Mouse (Mus musculus): Measurements from ENCODE around the gene 1700109H08Rik. TPM values are rescaled to one million over a fixed set of nuclear protein-coding genes. Genes with fewer than 3 reads are reported as not detected.
"Not testable (repeated sequence)": the region's sequence is repeated elsewhere in the genome, so short reads cannot be mapped to it uniquely, and the experiment has no call there.

The 1700109H08Rik gene
- polyA plus RNA-seq (2014; fragmentation: Nextera tagmentation; extraction: Ambion mirVana), result 3.0 and 4.3 TPM in 2 replicates

GRCm38 (mm10) chr5:3571266-3571665, at the start of gene 1700109H08Rik:
TSS of gene 1700109H08Rik (plus strand) at chr5:3571566.
- peaks cover 3% of the 10 kb centered on the region; the same call in 1 of the 2 replicates for H3K9me3 ChIP-seq (ENCODE audit: low read depth, low read length)
- no peak within 1 kb of the TSS for H3K9ac ChIP-seq
- no peaks in the 10 kb centered on the region for H3K4me1 ChIP-seq (ENCODE audit: insufficient read depth)
- DNase-seq, result no peak
- H3K27ac ChIP-seq (ENCODE audit: low read depth), result no peak within 1 kb of the TSS
- TF ChIP-seq CTCF (IDR thresholded peaks at IDR 0.05; ENCODE audit: low read depth), result no peak
- peaks cover 95% of the 10 kb centered on the region for H3K36me3 ChIP-seq (ENCODE audit: insufficient read depth)
- no peak for ATAC-seq (ENCODE audit: insufficient read depth)
- H3K27me3 ChIP-seq (ENCODE audit: insufficient read depth, low read length), result no peaks in the 10 kb centered on the region
- H3K4me3 ChIP-seq (ENCODE audit: low read depth, low read length), result no peak within 1 kb of the TSS
- WGBS, result 89% methylated on average over 4 of the region's 4 CpGs
- H3K4me2 ChIP-seq, result no peak within 1 kb of the TSS

DNA sequence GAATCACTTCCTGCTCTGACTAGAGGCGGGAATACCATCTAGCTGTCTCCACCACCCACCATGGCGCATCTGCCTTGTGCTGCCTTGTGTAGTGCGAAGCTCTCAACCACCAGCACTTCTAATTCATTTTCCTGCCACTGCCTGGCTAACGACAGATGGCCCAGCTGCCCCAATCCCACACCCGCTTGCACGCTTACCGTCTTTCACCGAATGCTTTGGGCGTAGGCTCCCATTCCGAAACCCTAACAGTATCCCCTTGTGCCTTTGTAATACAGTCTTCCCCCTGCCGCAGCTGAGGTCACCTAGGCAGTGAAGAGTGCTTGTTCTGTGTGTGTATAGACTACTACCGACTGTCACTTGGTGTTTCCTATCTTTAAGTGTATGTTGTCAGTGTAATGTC, 49.6 kb upstream of the 1700109H08Rik start:
- Histone ChIP-seq H3K4me1 (ENCODE audit: insufficient read depth) (no peaks in the 10 kb centered on the region), H3K27me3 (ENCODE audit: insufficient read depth, low read length) (no peaks in the 10 kb centered on the region)

GRCm38 (mm10) chr5:3522826-3523225, 48.5 kb upstream of the 1700109H08Rik start:
- Histone ChIP-seq H3K4me2 (no peak overlapping the region), H3K27me3 (ENCODE audit: insufficient read depth, low read length) (no peaks in the 10 kb centered on the region), H3K4me1 (ENCODE audit: insufficient read depth) (no peaks in the 10 kb centered on the region), H3K9ac (no peak overlapping the region), H3K36me3 (ENCODE audit: insufficient read depth) (peaks cover 24% of the 10 kb centered on the region; the same call in 1 of the 2 replicates), H3K27ac (ENCODE audit: low read depth) (no peak overlapping the region), H3K4me3 (ENCODE audit: low read depth, low read length) (no peak overlapping the region), H3K9me3 (ENCODE audit: low read depth, low read length) (no peaks in the 10 kb centered on the region)
- ATAC-seq (ENCODE audit: insufficient read depth) (no peak), DNase-seq (no peak)
- TF ChIP-seq CTCF (IDR thresholded peaks at IDR 0.05; ENCODE audit: low read depth), result no peak
- 87% methylated on average over 10 of the region's 10 CpGs for WGBS

More for the DNA sequence above, 49.6 kb upstream of the 1700109H08Rik start:
- H3K27ac ChIP-seq (ENCODE audit: low read depth), result no peak overlapping the region
- WGBS, result 89% methylated on average over 12 of the region's 12 CpGs
- DNase-seq (no peak), ATAC-seq (ENCODE audit: insufficient read depth) (no peak)
- H3K4me2 ChIP-seq, result no peak overlapping the region
- TF ChIP-seq CTCF (IDR thresholded peaks at IDR 0.05; ENCODE audit: low read depth), result no peak
- no peak overlapping the region for H3K9ac ChIP-seq
- H3K4me3 ChIP-seq (ENCODE audit: low read depth, low read length), result no peak overlapping the region
- no peaks in the 10 kb centered on the region for H3K9me3 ChIP-seq (ENCODE audit: low read depth, low read length)
- peaks cover 24% of the 10 kb centered on the region; the same call in 1 of the 2 replicates for H3K36me3 ChIP-seq (ENCODE audit: insufficient read depth)

- no peak overlapping the region for H3K4me3 ChIP-seq (ENCODE audit: low read depth, low read length)
- 44% methylated on average over 5 of the region's 5 CpGs for WGBS
These were observed 44.2 kb upstream of the 1700109H08Rik start for GRCm38 (mm10) chr5:3527041-3527691.

GRCm38 (mm10) chr5:3529585-3530189, 41.7 kb upstream of the 1700109H08Rik start:
- no peaks in the 10 kb centered on the region for H3K36me3 ChIP-seq (ENCODE audit: insufficient read depth)
- H3K27me3 ChIP-seq (ENCODE audit: insufficient read depth, low read length), result no peaks in the 10 kb centered on the region
- no peak for TF ChIP-seq CTCF (IDR thresholded peaks at IDR 0.05; ENCODE audit: low read depth)
- no peaks in the 10 kb centered on the region for H3K9me3 ChIP-seq (ENCODE audit: low read depth, low read length)
- H3K4me2 ChIP-seq, result no peak overlapping the region
- no peak overlapping the region for H3K27ac ChIP-seq (ENCODE audit: low read depth)
- no peak overlapping the region for H3K9ac ChIP-seq
- H3K4me1 ChIP-seq (ENCODE audit: insufficient read depth), result no peaks in the 10 kb centered on the region
- ATAC-seq (ENCODE audit: insufficient read depth), result no peak
- WGBS, result 80% methylated on average over 10 of the region's 10 CpGs
- DNase-seq, result peak; percentile 24
- H3K4me3 ChIP-seq (ENCODE audit: low read depth, low read length), result no peak overlapping the region

More at GRCm38 (mm10) chr5:3527041-3527691, 44.2 kb upstream of the 1700109H08Rik start:
- H3K27ac ChIP-seq (ENCODE audit: low read depth), result no peak overlapping the region
- no peak overlapping the region for H3K9ac ChIP-seq
- H3K4me2 ChIP-seq, result no peak overlapping the region
- H3K36me3 ChIP-seq (ENCODE audit: insufficient read depth), result peaks cover 10% of the 10 kb centered on the region; the same call in 1 of the 2 replicates
- ATAC-seq (ENCODE audit: insufficient read depth) (peak; percentile 28; the same call in 1 of the 2 replicates), DNase-seq (no peak)
- no peaks in the 10 kb centered on the region for H3K4me1 ChIP-seq (ENCODE audit: insufficient read depth)
- no peaks in the 10 kb centered on the region for H3K27me3 ChIP-seq (ENCODE audit: insufficient read depth, low read length)
- no peak for TF ChIP-seq CTCF (IDR thresholded peaks at IDR 0.05; ENCODE audit: low read depth)
- H3K9me3 ChIP-seq (ENCODE audit: low read depth, low read length), result no peaks in the 10 kb centered on the region

DNA sequence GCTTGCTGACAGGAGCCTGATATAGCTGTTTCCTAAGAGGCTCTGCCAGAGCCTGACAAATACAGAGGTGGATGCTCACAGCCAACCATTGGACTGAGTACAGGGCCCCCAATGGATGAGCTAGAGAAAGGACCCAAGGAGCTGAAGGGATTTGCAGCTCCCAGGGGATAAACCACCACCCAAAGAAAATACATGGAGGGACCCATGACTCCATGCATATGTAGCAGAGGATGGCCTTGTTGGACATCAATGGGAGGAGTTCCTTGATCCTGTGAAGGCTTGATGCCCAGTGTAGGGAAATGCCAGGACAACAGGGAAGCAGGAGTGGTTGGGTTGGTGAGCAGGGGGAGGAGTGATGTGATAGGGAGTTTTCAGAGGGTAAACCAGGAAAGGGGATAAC, 39.3 kb upstream of the 1700109H08Rik start:
- not testable (repeated sequence) for ATAC-seq (ENCODE audit: insufficient read depth); DNase-seq; H3K27me3 ChIP-seq (ENCODE audit: insufficient read depth, low read length); H3K4me2 ChIP-seq; H3K36me3 ChIP-seq (ENCODE audit: insufficient read depth); H3K4me1 ChIP-seq (ENCODE audit: insufficient read depth); H3K9me3 ChIP-seq (ENCODE audit: low read depth, low read length); H3K4me3 ChIP-seq (ENCODE audit: low read depth, low read length); H3K9ac ChIP-seq; H3K27ac ChIP-seq (ENCODE audit: low read depth)

DNA sequence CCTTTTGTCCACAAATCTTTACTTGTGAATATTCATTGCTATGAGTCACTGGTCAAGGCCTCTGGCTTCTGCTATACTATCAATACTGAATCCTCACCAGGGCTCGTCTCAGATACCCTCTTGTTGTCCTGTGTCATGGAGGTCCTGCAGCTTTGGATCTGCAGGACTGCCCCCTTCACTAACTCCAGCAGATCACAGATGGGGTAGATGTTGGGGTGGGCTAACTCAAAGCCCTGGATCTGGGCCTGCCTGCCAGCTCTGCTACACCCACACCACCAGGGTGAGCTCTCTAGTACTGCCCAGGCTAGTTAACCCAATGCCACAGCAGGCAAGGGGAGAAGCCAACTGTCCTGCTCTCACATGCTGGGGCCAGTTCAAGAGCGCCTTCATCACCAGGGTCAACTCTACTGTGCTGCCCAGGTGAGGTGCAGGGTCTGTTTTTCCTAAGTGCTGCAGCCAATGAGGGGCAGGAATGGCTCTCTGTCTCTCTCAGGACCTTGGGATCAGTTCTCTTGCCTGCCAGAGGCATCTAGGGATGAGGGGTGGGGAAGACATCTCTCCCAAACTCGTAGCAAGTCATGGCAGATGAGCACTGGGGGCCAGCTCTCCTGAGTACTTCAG, 34.7 kb upstream of the 1700109H08Rik start:
- TF ChIP-seq CTCF (IDR thresholded peaks at IDR 0.05; ENCODE audit: low read depth), result no peak
- Histone ChIP-seq H3K27ac (ENCODE audit: low read depth) (no peak overlapping the region), H3K9ac (no peak overlapping the region), H3K4me2 (no peak overlapping the region), H3K9me3 (ENCODE audit: low read depth, low read length) (no peaks in the 10 kb centered on the region), H3K27me3 (ENCODE audit: insufficient read depth, low read length) (no peaks in the 10 kb centered on the region), H3K4me1 (ENCODE audit: insufficient read depth) (no peaks in the 10 kb centered on the region), H3K36me3 (ENCODE audit: insufficient read depth) (no peaks in the 10 kb centered on the region), H3K4me3 (ENCODE audit: low read depth, low read length) (no peak overlapping the region)
- ATAC-seq (ENCODE audit: insufficient read depth) (no peak), DNase-seq (no peak)
- 69% methylated on average over 3 of the region's 3 CpGs for WGBS
